Mouse (Mus musculus) kidney, adult 2 months (tissue): ENCODE results near the gene Gm10638.

ENCODE experiments used
- CTCF ChIP-seq: fragments of 200-500 bp; conservative IDR thresholded peaks from 2 replicates; pipeline ENCODE4 v1.5.1; 2011; ENCODE audit warnings: low read depth, mild to moderate bottlenecking, control low read depth, low read length, moderate library complexity, mixed read lengths; ENCODE audit not compliant: insufficient read depth, insufficient read length
- POLR2A ChIP-seq: fragments of 200-500 bp; IDR thresholded peaks from one replicate; pipeline ENCODE4 v1.6.1; 2011; ENCODE audit warnings: low read depth, low read length, control low read depth

DNA sequence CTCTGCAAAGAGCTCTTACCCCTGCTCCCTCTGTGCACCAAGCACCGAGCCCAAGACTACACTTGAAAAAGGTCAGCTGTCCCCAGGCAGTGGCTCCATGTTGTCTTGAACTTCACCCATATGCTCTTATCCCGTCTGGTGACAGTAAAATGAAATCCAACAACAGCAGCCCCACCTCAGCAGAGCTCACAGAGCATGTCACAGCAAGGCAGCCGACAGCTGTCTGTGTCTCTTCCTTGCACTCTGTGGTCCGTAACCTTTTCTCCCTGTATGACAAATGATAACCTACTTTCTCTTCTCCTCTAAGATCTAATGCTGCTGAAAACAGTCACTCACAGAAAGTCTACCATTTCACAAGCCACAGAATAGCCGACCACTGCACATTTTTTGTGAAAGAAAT is 38.7 kb upstream of the Gm10638 start:
- TF ChIP-seq POLR2A, result no peak
- no peak for TF ChIP-seq CTCF
